Mouse (Mus musculus) heart, embryonic 13.5 days (tissue): Measurements from ENCODE around the gene Tecpr2. TPM values are rescaled to one million over a fixed set of nuclear protein-coding genes. Genes with fewer than 3 reads are reported as not detected.
A peak's percentile ranks its signal among the peaks of the same experiment; 100 is the strongest.

Experiments used
- ATAC-seq: fragments of 200-750 bp; cut with Nextera tagmentation; 2 replicates; pipeline ENCODE4 v1.8.0; 2017; ENCODE audit warnings: moderate TSS enrichment; ENCODE audit not compliant: insufficient number of reproducible peaks, low FRiP score, low TSS enrichment; ENCODE audit errors: extremely low read depth
- H3K27ac ChIP-seq: fragments of 300-500 bp; sonication (generic); replicated peaks from 2 replicates; pipeline ENCODE4 v1.5.1; 2015; ENCODE audit warnings: moderate library complexity, mild to moderate bottlenecking, inconsistent platforms
- H3K27me3 ChIP-seq: fragments of 300-500 bp; sonication (generic); replicated peaks from 2 replicates; pipeline ENCODE4 v1.6.1; 2015; ENCODE audit warnings: mild to moderate bottlenecking, inconsistent platforms
- H3K36me3 ChIP-seq: fragments of 300-500 bp; sonication (generic); 2 replicates; pipeline ENCODE4 v1.6.1; 2015; ENCODE audit warnings: mild to moderate bottlenecking, inconsistent platforms
- H3K4me1 ChIP-seq: fragments of 300-500 bp; sonication (generic); 2 replicates; pipeline ENCODE4 v1.6.1; 2015; ENCODE audit warnings: inconsistent platforms
- H3K4me2 ChIP-seq: fragments of 300-500 bp; sonication (generic); 2 replicates; pipeline ENCODE4 v1.6.1; 2015; ENCODE audit warnings: inconsistent platforms, mild to moderate bottlenecking, moderate library complexity
- H3K4me3 ChIP-seq: fragments of 300-500 bp; sonication (generic); 2 replicates; pipeline ENCODE4 v1.5.1; 2015; ENCODE audit warnings: moderate library complexity, mild to moderate bottlenecking, inconsistent platforms
- H3K9ac ChIP-seq: fragments of 300-500 bp; sonication (generic); 2 replicates; pipeline ENCODE4 v1.6.1; 2015; ENCODE audit warnings: inconsistent platforms, mild to moderate bottlenecking, moderate library complexity
- H3K9me3 ChIP-seq: fragments of 300-500 bp; sonication (generic); 2 replicates; pipeline ENCODE4 v1.6.1; 2016; ENCODE audit warnings: inconsistent platforms
- WGBS: fragments of 180-500 bp; shearing (Covaris S2); methylation state at CpG from one replicate; pipeline ENCODE4 v1.1.7; 2015; ENCODE audit warnings: mixed read lengths; 5-methylcytosine and 5-hydroxymethylcytosine counted together
- polyA plus RNA-seq: library from polyadenylated mRNA; unstranded; fragments of >200 nt; fragmentation: Nextera tagmentation; extraction: Ambion mirVana; gene quantifications from 2 replicates; pipeline ENCODE4 v1.2.1, GENCODE M21; 2015

Gene Tecpr2
- polyA plus RNA-seq, 1 experiment from 2014 or later, result 2.9 TPM

DNA sequence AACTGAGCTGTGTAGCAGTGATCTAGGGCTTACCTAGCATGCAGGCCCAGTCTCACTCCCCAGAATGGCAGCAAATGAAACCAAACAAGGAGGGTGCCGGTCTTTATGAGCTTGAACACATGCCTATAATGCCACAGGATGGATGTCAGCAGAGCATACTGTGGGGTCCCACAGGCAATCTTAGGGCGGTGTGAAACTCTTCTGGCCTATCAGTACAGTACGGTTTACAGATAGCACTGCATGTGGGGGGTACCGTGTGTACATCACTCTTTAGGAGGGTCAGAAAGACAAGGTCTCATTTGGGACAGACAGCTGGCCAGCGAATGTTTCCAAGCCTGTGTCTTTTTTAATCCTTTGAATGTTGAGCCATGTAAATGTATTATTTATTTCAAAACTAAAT, 82.9 kb downstream of the Tecpr2 start:
- H3K27ac ChIP-seq, result no peak overlapping the region
- 69% methylated on average over 5 of the region's 5 CpGs for WGBS
- H3K4me2 ChIP-seq, result no peak overlapping the region; the same call in 1 of the 2 replicates
- no peaks in the 10 kb centered on the region for H3K27me3 ChIP-seq
- no peak overlapping the region for H3K9ac ChIP-seq
- no peak overlapping the region for H3K4me3 ChIP-seq
- H3K9me3 ChIP-seq, result no peaks in the 10 kb centered on the region
- H3K4me1 ChIP-seq, result peaks cover 13% of the 10 kb centered on the region
- peaks cover 80% of the 10 kb centered on the region for H3K36me3 ChIP-seq
- ATAC-seq, result no peak

DNA sequence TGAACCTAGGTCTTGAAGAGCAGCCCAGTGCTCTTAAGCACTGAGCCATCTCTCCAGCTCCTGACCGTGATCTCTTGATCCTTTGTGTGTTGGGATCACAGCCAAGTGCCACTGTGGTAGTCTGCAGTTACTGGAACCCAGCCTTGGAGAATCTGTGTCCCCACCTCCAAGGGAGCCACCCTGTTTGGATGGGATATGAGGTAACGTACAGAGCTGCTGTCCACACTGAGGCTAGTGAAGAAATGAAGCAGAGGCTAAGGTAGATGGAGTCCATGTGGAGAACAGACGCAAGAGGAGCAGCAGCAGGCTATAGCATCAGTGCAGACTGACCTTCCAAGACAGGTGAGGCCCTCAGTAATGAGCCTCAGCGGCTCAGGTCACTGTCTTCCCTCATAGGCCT, 84.8 kb downstream of the Tecpr2 start:
- ATAC-seq, result no peak
- Histone ChIP-seq H3K36me3 (peaks cover 67% of the 10 kb centered on the region), H3K9ac (no peak overlapping the region), H3K9me3 (no peaks in the 10 kb centered on the region), H3K4me2 (peak overlapping the region; percentile 91), H3K4me1 (peaks cover 23% of the 10 kb centered on the region), H3K27ac (peak overlapping the region; percentile 62), H3K27me3 (no peaks in the 10 kb centered on the region; the same call in 1 of the 2 replicates), H3K4me3 (no peak overlapping the region)
- 85% methylated on average over 4 of the region's 4 CpGs for WGBS

DNA sequence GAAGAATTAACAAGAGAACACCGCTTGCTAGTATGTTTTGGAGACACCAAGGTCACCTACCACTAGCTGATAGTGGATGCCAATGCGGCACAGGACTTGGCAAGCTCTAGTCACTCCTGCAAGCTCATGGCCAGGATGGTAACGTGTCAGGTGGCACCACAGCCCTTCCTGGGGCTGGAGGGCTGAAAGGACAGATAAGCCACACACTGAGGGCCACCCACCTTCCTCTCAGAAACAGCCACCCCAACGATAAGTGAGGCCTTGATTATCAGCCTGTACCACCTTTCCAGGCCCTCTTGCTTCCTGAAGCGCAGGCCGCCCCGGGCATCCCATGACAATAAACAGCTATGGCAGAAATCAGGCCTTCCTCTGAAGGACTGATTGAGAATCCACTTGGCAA, 85.2 kb downstream of the Tecpr2 start:
- Histone ChIP-seq H3K9ac (no peak overlapping the region), H3K4me1 (peaks cover 24% of the 10 kb centered on the region), H3K27ac (peak overlapping the region; percentile 62), H3K4me2 (peak overlapping the region; percentile 91), H3K4me3 (no peak overlapping the region), H3K9me3 (no peaks in the 10 kb centered on the region), H3K27me3 (no peaks in the 10 kb centered on the region; the same call in 1 of the 2 replicates), H3K36me3 (peaks cover 62% of the 10 kb centered on the region)
- 68% methylated on average over 7 of the region's 7 CpGs for WGBS
- ATAC-seq, result no peak

DNA sequence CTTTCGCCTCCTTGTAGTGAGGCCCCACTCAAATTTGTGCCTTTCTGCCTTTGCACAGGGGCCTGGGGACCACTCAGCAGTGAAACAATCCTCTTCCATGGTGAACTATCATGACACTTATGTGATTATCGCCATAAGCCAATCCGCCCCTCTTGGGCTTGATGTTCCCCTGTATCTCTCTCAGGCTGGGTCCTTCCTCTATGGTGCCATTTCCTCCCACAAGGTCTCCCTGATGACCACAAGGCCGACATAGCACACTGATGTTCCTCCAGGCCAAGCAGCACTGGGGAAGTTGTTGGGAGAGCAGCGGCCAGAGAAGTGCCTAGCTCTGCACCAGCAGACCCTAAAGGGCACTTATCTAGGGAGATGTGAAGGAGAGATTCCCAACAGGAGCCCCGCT, 85.7 kb downstream of the Tecpr2 start:
- WGBS, result 79% methylated on average over 6 of the region's 6 CpGs
- Histone ChIP-seq H3K4me3 (no peak overlapping the region), H3K27ac (no peak overlapping the region), H3K36me3 (peaks cover 58% of the 10 kb centered on the region), H3K9ac (no peak overlapping the region), H3K27me3 (no peaks in the 10 kb centered on the region; the same call in 1 of the 2 replicates), H3K9me3 (no peaks in the 10 kb centered on the region), H3K4me1 (peaks cover 28% of the 10 kb centered on the region), H3K4me2 (peak overlapping the region; percentile 91)
- ATAC-seq, result no peak

DNA sequence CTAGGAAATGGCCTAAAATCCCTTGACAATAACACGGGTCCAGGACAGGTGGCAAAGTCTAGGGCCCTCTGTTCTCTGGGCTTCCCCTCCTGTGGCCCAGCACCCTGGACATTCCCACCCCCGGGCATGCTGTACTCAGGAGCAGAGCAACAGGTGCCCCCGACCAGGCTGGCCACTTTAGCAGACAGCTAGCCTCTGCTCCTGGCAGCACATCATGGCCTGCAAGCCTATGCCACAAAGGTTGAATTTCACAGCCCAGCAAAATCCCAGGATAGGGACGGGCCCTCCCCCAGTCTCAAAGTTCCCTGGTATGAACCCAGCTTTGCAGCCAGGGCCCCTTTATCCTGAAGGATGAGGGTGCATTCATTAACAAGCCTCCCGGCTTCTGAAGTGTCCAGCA, 86.3 kb downstream of the Tecpr2 start:
- H3K4me2 ChIP-seq, result peak overlapping the region; percentile 91
- 83% methylated on average over 5 of the region's 5 CpGs for WGBS
- no peak overlapping the region for H3K27ac ChIP-seq
- no peaks in the 10 kb centered on the region; the same call in 1 of the 2 replicates for H3K27me3 ChIP-seq
- peaks cover 52% of the 10 kb centered on the region for H3K36me3 ChIP-seq
- no peaks in the 10 kb centered on the region for H3K9me3 ChIP-seq
- peaks cover 30% of the 10 kb centered on the region for H3K4me1 ChIP-seq
- H3K9ac ChIP-seq, result peak overlapping the region; percentile 51; the same call in 1 of the 2 replicates
- ATAC-seq, result no peak
- H3K4me3 ChIP-seq, result peak overlapping the region; percentile 16; the same call in 1 of the 2 replicates

DNA sequence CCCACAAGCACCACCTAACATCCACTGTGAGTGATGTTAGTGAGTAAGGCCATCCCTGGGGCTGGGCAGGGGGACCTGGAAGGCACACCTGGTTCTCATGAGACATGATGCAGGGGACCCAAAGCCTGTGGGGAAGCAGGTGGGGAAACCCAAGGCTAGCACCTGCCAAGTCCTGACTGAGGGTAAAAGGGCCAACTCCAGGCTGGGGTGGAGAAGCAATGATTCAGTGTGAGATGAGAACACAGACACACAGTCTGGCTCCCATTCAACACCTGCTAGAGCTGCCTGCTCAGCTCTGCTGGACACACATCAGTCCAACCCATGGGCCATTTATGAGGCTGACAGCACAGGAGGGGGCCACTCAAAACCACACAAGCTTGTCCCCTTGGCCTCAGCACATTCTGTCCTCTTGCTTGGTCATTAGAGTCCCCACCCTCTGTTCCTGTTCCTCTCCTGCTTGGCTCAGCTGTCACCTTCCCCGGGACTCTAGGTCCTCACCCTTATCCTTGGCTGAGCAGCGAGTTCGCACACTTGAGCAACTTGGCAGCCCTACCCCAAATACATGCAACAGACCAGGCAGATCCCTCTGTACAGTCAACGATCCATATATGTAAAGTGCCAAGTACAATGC, 86.9 kb downstream of the Tecpr2 start:
- ATAC-seq, result no peak
- no peaks in the 10 kb centered on the region; the same call in 1 of the 2 replicates for H3K27me3 ChIP-seq
- peak overlapping the region; percentile 77 for H3K4me3 ChIP-seq
- 86% methylated on average over 4 of the region's 4 CpGs for WGBS
- H3K9ac ChIP-seq, result peak overlapping the region; percentile 51; the same call in 1 of the 2 replicates
- H3K4me1 ChIP-seq, result peaks cover 30% of the 10 kb centered on the region
- no peaks in the 10 kb centered on the region for H3K9me3 ChIP-seq
- no peak overlapping the region for H3K27ac ChIP-seq
- H3K36me3 ChIP-seq, result peaks cover 47% of the 10 kb centered on the region
- H3K4me2 ChIP-seq, result peak overlapping the region; percentile 91

DNA sequence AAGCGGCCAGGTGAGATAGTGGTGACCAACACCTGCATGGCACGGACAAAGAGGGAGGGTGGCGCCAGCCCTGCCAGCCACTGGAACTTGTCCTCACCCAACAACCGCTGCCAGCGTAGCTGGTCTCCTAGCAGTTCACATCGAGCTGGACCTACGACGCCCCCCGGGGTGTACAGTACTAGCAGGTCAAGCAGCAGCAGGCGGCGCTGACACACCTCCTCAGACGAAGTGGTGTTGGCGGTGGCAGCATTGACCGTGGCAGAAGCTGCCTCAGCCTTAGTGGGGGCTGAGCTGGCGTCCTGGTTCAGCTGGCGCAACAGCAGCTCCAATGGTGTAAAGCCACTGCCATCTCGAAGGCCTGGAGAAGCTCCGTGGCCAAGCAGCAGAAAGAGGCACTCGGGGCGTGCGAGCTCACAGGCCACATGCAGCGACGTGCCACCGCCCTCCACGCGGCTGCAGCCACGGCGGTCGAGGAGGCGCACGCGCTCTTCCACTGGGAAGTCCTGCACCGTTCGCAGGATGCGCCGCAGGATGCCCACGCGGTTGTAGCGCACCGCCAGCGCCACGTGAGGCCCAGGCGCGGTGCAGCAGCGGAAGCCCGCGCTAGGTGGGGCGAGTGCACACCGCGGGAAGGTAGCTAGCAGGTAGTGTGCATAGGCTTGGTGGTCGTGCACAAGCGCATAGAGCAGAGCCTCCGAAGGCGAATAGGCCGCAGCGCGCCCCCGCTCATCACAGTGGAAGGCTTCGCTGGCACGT, 87.7 kb downstream of the Tecpr2 start:
- Histone ChIP-seq H3K36me3 (peaks cover 47% of the 10 kb centered on the region), H3K9me3 (no peaks in the 10 kb centered on the region), H3K4me1 (peaks cover 30% of the 10 kb centered on the region), H3K27ac (no peak overlapping the region), H3K27me3 (no peaks in the 10 kb centered on the region; the same call in 1 of the 2 replicates), H3K9ac (no peak overlapping the region), H3K4me3 (peak overlapping the region; percentile 77), H3K4me2 (peak overlapping the region; percentile 91)
- ATAC-seq, result no peak
- WGBS, result 83% methylated on average over 60 of the region's 60 CpGs

DNA sequence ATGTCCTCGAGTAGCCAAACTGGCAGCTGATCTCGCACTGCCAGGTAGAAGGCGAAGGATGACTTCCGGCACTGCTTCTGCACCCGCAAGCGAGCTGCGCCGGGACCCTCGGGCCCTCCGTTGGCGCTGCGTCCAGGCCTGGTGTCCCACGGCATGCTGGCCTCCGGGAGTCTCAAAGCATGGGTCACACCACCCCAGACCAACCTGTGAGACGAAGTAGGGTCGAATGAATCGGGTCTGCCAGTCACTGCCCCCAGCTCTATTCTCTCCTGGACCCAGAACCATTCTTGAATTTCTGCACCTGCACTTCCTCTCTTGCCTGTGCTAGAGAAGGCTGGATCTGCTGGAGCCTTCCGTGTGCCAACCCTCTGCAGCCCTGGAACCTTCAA, 88.3 kb downstream of the Tecpr2 start:
- Histone ChIP-seq H3K27ac (no peak overlapping the region), H3K9ac (peak overlapping the region; percentile 91), H3K4me2 (peak overlapping the region; percentile 91), H3K4me1 (peaks cover 30% of the 10 kb centered on the region), H3K27me3 (no peaks in the 10 kb centered on the region; the same call in 1 of the 2 replicates), H3K4me3 (peak overlapping the region; percentile 77), H3K36me3 (peaks cover 47% of the 10 kb centered on the region), H3K9me3 (no peaks in the 10 kb centered on the region)
- WGBS, result 94% methylated on average over 18 of the region's 18 CpGs
- no peak for ATAC-seq

DNA sequence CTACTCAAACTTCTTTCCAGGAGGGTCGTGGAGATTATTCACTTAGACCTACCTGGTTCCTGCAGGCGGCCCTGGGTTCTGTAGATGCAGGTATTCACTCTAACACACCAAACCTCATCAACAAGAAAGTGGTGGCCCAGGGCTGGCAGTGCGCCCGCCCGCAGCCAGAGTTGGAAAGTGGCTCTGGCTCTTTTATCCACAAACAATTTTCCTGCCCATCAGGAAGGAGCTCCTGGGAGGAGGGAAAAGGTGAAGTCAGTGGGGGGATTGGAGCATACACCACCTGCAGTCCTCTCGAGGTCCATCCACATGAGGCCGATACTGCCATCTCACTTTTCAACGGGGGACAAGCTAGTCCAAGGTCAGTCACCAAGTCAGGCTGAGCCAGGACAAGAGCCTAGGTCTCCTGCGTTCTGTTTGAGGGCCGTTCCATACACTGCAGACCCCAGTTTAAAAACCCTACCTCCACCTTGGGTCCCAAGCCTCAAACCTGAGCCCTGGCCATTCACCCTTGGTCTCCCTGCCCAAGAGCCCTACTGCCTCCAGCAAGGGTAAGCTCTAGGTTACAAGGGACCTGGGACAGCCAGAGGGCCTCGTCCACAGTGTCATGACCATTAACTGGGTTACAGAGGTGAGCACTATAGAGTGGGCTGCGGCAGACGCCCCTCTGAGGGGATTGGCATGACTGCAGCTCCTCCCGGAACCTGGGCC, 89.0 kb downstream of the Tecpr2 start:
- H3K27ac ChIP-seq, result peak overlapping the region; percentile 86
- 37% methylated on average over 14 of the region's 14 CpGs for WGBS
- ATAC-seq, result peak; percentile 4; the same call in 1 of the 2 replicates
- peak overlapping the region; percentile 91 for H3K4me2 ChIP-seq
- H3K9me3 ChIP-seq, result no peaks in the 10 kb centered on the region
- no peaks in the 10 kb centered on the region; the same call in 1 of the 2 replicates for H3K27me3 ChIP-seq
- peak overlapping the region; percentile 91 for H3K9ac ChIP-seq
- H3K4me3 ChIP-seq, result peak overlapping the region; percentile 77
- H3K36me3 ChIP-seq, result peaks cover 41% of the 10 kb centered on the region
- peaks cover 30% of the 10 kb centered on the region for H3K4me1 ChIP-seq

DNA sequence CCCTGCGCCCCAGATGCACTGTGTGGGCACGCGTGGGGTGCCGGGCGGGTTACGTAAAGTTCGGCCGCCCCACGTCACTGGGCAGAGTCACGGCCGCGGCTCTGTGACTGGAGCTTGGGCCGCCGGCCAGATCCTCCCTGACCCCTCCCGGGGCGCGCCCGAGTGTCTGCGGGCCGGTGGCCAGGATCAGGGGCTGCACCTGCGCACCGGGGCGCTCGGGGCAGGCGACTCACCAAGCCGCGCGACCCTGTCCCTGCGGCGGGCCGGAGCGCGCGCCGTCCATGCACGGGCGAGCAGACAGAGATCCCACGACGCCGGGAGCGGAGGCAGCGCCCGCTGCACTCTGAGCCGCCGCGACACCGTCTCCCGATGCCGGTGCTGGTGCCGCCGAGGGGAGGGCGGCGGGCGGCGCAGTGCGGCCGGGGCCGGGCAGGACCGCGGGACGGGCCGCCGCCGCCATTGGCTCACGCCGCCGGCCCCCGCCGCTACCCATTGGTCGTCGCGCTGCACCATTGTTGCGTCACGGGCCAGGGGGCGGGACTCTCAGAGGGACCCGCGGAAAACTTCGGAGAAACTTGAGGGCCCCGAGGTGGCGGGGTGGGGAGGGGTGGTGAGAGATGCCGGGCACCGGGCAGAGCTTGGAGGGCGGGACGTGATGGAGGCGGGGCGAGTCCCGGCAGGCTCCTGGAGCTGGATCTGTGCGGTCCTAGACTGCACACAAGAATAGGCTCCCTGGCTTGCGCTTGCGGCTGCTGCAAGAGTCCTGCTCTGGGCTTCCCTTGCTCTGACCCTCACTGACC, 89.7 kb downstream of the Tecpr2 start, which contains the start of gene Ankrd9:
TSS of gene Ankrd9 (minus strand) at position 434 of the 800 bp plus-strand sequence.
- under 1% methylated on average over 70 of the region's 90 CpGs for WGBS
- H3K4me2 ChIP-seq, result peak within 1 kb of the TSS; percentile 91
- peak within 1 kb of the TSS; percentile 77 for H3K4me3 ChIP-seq
- peaks cover 34% of the 10 kb centered on the region for H3K36me3 ChIP-seq
- H3K4me1 ChIP-seq, result peaks cover 28% of the 10 kb centered on the region
- H3K9me3 ChIP-seq, result no peaks in the 10 kb centered on the region
- peak within 1 kb of the TSS; percentile 87 for H3K27ac ChIP-seq
- H3K27me3 ChIP-seq, result no peaks in the 10 kb centered on the region; the same call in 1 of the 2 replicates
- peak within 1 kb of the TSS; percentile 91 for H3K9ac ChIP-seq
- ATAC-seq, result peak; percentile 86
